Mouse (Mus musculus) embryonic facial prominence, embryonic 14.5 days (tissue): ENCODE measurements around the gene Krt6a. TPM values are rescaled to one million over a fixed set of nuclear protein-coding genes. Genes with fewer than 3 reads are reported as not detected.

Source experiments
- ATAC-seq: fragments of 200-750 bp; cut with Nextera tagmentation; 2 replicates; pipeline ENCODE4 v1.8.0; 2017; ENCODE audit warnings: low read depth, moderate number of reproducible peaks, moderate TSS enrichment
- DNase-seq: peaks from one replicate; pipeline ENCODE4 v3.0.0-alpha.2; 2015; ENCODE audit warnings: low spot score
- H3K27ac ChIP-seq: fragments of 300-500 bp; sonication (generic); replicated peaks from 2 replicates; pipeline ENCODE4 v1.5.1; 2014; ENCODE audit warnings: low read depth, mild to moderate bottlenecking, low read length, moderate library complexity
- H3K27me3 ChIP-seq: fragments of 300-500 bp; sonication (generic); replicated peaks from 2 replicates; pipeline ENCODE4 v1.6.1; 2014; ENCODE audit warnings: low read length; ENCODE audit not compliant: control insufficient read depth, insufficient read depth
- H3K36me3 ChIP-seq: fragments of 300-500 bp; sonication (generic); 2 replicates; pipeline ENCODE4 v1.6.1; 2014; ENCODE audit warnings: low read length, mixed read lengths; ENCODE audit not compliant: control insufficient read depth, insufficient read depth
- H3K4me1 ChIP-seq: fragments of 300-500 bp; sonication (generic); 2 replicates; pipeline ENCODE4 v1.6.1; 2014; ENCODE audit warnings: antibody characterized with exemption, low read length; ENCODE audit not compliant: control insufficient read depth, insufficient read depth
- H3K4me2 ChIP-seq: fragments of 300-500 bp; sonication (generic); 2 replicates; pipeline ENCODE4 v1.6.1; 2014; ENCODE audit warnings: low read depth, mild to moderate bottlenecking, low read length, moderate library complexity, mixed read lengths
- H3K4me3 ChIP-seq: fragments of 300-500 bp; sonication (generic); 2 replicates; pipeline ENCODE4 v1.5.1; 2014; ENCODE audit warnings: low read depth, mild to moderate bottlenecking, low read length
- H3K9ac ChIP-seq: fragments of 300-500 bp; sonication (generic); 2 replicates; pipeline ENCODE4 v1.6.1; 2014; ENCODE audit warnings: low read depth, mild to moderate bottlenecking, low read length, moderate library complexity, mixed read lengths
- H3K9me3 ChIP-seq: fragments of 300-500 bp; sonication (generic); 2 replicates; pipeline ENCODE4 v1.6.1; 2016; ENCODE audit warnings: low read length; ENCODE audit not compliant: control insufficient read depth
- WGBS: fragments of 180-500 bp; shearing (Covaris S2); extraction: QIAGEN DNeasy Blood & Tissue Kit; methylation state at CpG from one replicate; pipeline ENCODE4 v1.1.7; 2014; 5-methylcytosine and 5-hydroxymethylcytosine counted together
- microRNA-seq: library from miRNA; unstranded; fragments of <30 nt; microRNA quantifications from one replicate; pipeline ENCODE4, GENCODE M21; 2016; ENCODE audit warnings: borderline number of aligned reads
- polyA plus RNA-seq: library from polyadenylated mRNA; unstranded; fragments of >200 nt; fragmentation: Nextera tagmentation; extraction: Ambion mirVana; gene quantifications from 2 replicates; pipeline ENCODE4 v1.2.1, GENCODE M21; 2014

Gene Krt6a
- polyA plus RNA-seq, 1 experiment from 2014 or later = 120 TPM

DNA sequence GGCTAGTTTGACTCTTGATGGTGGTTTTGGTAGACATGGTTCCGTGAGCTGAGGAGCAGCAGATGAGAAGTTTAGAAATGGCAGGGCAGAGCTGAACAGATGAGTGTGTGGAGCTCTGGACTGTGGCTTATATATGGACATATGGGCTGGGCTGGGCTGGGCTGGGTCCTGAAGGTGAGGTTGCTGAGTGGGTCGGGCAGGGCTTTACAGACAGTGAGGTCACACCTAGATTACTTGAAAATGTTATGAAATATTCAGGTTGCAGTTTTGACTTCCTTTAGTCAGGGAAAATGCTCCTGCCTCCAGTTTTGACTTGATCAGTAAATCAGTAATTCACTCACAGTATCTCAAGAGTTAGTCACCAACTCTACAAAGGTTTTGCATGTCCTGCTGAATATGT lies 13.9 kb downstream of the Krt6a start, which contains the start of gene Krt6b:
Gene Krt6b (minus strand): TSS at position 101 of the 400 bp plus-strand sequence.
- DNase-seq (no peak), ATAC-seq (no peak)
- Histone ChIP-seq H3K4me1 (no peaks in the 10 kb centered on the region), H3K27me3 (no peaks in the 10 kb centered on the region), H3K9me3 (no peaks in the 10 kb centered on the region), H3K27ac (no peak within 1 kb of the TSS), H3K4me2 (no peak within 1 kb of the TSS), H3K9ac (no peak within 1 kb of the TSS), H3K4me3 (no peak within 1 kb of the TSS), H3K36me3 (no peaks in the 10 kb centered on the region)
- WGBS = 84% methylated on average over 2 of the region's 2 CpGs

DNA sequence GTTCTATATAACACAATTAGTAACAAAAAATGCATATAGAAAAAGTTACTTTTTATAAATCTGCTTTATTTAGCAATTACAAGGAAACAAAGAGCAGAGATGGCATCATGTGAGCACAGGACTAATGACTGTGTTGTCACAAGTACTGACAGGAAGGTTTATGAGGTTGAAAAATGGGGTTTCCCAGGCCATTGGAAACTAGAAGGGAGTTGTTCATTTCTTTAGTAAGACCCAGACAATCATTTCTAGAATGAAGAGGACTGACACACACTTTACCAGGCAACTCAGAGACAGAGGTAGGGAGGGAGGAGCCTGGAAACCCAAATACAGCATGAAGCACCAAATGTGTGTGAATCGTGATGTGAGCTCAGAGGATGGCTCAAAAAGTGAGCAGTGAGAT lies 18.1 kb downstream of the Krt6a start:
- H3K27me3 ChIP-seq = no peaks in the 10 kb centered on the region
- H3K4me1 ChIP-seq = no peaks in the 10 kb centered on the region
- no peak overlapping the region for H3K4me2 ChIP-seq
- no peak for DNase-seq
- H3K9me3 ChIP-seq = no peaks in the 10 kb centered on the region
- H3K27ac ChIP-seq = no peak overlapping the region
- ATAC-seq = no peak
- 91% methylated on average over 1 of the region's 1 CpGs for WGBS
- no peak overlapping the region for H3K4me3 ChIP-seq
- H3K9ac ChIP-seq = no peak overlapping the region
- no peaks in the 10 kb centered on the region for H3K36me3 ChIP-seq

GRCm38 (mm10) chr15:101652736-101653265 lies 41.3 kb downstream of the Krt6a start:
- no peak for DNase-seq
- Histone ChIP-seq H3K27ac (no peak overlapping the region), H3K4me1 (no peaks in the 10 kb centered on the region), H3K36me3 (no peaks in the 10 kb centered on the region), H3K9me3 (no peaks in the 10 kb centered on the region), H3K4me3 (no peak overlapping the region), H3K27me3 (no peaks in the 10 kb centered on the region), H3K4me2 (no peak overlapping the region), H3K9ac (no peak overlapping the region)
- no peak for ATAC-seq
- WGBS = 90% methylated on average over 5 of the region's 5 CpGs

DNA sequence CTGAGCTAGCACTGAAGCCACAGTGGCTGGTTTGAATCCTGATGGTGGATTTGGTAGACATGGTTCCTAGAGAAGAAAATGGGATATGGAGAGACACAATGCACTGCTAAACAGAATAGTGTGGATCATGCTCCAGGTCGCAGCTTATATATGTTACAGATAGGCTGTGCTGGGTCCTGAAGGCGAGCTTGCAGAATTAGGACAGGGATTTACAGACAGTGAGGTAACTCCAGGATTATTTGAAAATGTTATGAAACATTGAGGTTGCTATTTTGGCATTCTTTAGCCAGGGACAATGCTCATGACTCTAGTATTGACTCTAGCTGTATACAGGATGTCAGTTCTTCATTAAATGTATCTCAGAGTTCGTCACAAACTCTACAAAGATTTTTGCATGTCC lies 46.8 kb downstream of the Krt6a start, which contains the start of gene Gm5478:
Gene Gm5478 (minus strand): TSS at position 101 of the 400 bp plus-strand sequence.
- WGBS = 79% methylated on average over 3 of the region's 3 CpGs
- Histone ChIP-seq H3K4me2 (no peak within 1 kb of the TSS), H3K36me3 (no peaks in the 10 kb centered on the region), H3K4me3 (no peak within 1 kb of the TSS), H3K4me1 (no peaks in the 10 kb centered on the region), H3K27me3 (no peaks in the 10 kb centered on the region), H3K9ac (no peak within 1 kb of the TSS), H3K9me3 (no peaks in the 10 kb centered on the region), H3K27ac (no peak within 1 kb of the TSS)
- ATAC-seq (no peak), DNase-seq (no peak)

Small RNAs within 50 kb of the gene (microRNA-seq; reads per million reads assigned to microRNA genes)
- gene Gm44323 = not detected
- not detected for gene Gm44342
- not detected for gene Gm44383
- not detected for gene Gm44479

Other genes starting within 250 kb of the Krt6a start
- gene Krt88, start 246.6 kb downstream of the Krt6a start, polyA plus RNA-seq = not detected in 2 replicates
- gene Krt81, start 230.6 kb downstream of the Krt6a start, polyA plus RNA-seq = not detected in 2 replicates
- 0.10 and 0.22 TPM in 2 replicates for gene Krt86, start 220.8 kb downstream of the Krt6a start, polyA plus RNA-seq
- gene Krt83, start 202.8 kb downstream of the Krt6a start, polyA plus RNA-seq = 0.26 TPM in 1 of 2 replicates, not detected in the other
- 1.6 and 1.8 TPM in 2 replicates for gene Gm49425, start 177.0 kb downstream of the Krt6a start, polyA plus RNA-seq
- not detected in 2 replicates for gene Krt84, start 161.5 kb downstream of the Krt6a start, polyA plus RNA-seq
- gene Krt82, start 143.6 kb downstream of the Krt6a start, polyA plus RNA-seq = 0.09 and 0.10 TPM in 2 replicates
- 0.31 and 0.50 TPM in 2 replicates for gene Krt90, start 131.4 kb downstream of the Krt6a start, polyA plus RNA-seq
- 2.2 and 2.3 TPM in 2 replicates for gene Krt75, start 120.4 kb downstream of the Krt6a start, polyA plus RNA-seq
- not detected in 2 replicates for gene Gm5414, start 66.1 kb downstream of the Krt6a start, polyA plus RNA-seq
- not detected in 2 replicates for gene Gm5478, start 46.9 kb downstream of the Krt6a start, polyA plus RNA-seq
- 0.16 and 1.2 TPM in 2 replicates for gene Krt6b, start 14.0 kb downstream of the Krt6a start, polyA plus RNA-seq
- 142 and 153 TPM in 2 replicates for gene Krt5, start 18.6 kb upstream of the Krt6a start, polyA plus RNA-seq
- gene Krt71, start 48.8 kb upstream of the Krt6a start, polyA plus RNA-seq = 9.3 and 14.3 TPM in 2 replicates
- gene Krt72, start 92.2 kb upstream of the Krt6a start, polyA plus RNA-seq = 0.51 and 0.81 TPM in 2 replicates
- 3.3 and 3.4 TPM in 2 replicates for gene Krt73, start 108.0 kb upstream of the Krt6a start, polyA plus RNA-seq
- 0.10 TPM in 1 of 2 replicates, not detected in the other for gene Krt2, start 123.9 kb upstream of the Krt6a start, polyA plus RNA-seq
- 67.2 and 111 TPM in 2 replicates for gene Krt1, start 156.5 kb upstream of the Krt6a start, polyA plus RNA-seq
- gene Krt77, start 175.4 kb upstream of the Krt6a start, polyA plus RNA-seq = 14.6 and 20.3 TPM in 2 replicates
- 0.31 and 0.68 TPM in 2 replicates for gene Krt76, start 198.6 kb upstream of the Krt6a start, polyA plus RNA-seq
- 66.3 and 145 TPM in 2 replicates for gene Krt4, start 230.4 kb upstream of the Krt6a start, polyA plus RNA-seq
- gene Krt79, start 246.0 kb upstream of the Krt6a start, polyA plus RNA-seq = 8.9 and 9.2 TPM in 2 replicates